Comparison of ENCODE assay signal across 11 mouse cellular contexts in the genomic region with DNA sequence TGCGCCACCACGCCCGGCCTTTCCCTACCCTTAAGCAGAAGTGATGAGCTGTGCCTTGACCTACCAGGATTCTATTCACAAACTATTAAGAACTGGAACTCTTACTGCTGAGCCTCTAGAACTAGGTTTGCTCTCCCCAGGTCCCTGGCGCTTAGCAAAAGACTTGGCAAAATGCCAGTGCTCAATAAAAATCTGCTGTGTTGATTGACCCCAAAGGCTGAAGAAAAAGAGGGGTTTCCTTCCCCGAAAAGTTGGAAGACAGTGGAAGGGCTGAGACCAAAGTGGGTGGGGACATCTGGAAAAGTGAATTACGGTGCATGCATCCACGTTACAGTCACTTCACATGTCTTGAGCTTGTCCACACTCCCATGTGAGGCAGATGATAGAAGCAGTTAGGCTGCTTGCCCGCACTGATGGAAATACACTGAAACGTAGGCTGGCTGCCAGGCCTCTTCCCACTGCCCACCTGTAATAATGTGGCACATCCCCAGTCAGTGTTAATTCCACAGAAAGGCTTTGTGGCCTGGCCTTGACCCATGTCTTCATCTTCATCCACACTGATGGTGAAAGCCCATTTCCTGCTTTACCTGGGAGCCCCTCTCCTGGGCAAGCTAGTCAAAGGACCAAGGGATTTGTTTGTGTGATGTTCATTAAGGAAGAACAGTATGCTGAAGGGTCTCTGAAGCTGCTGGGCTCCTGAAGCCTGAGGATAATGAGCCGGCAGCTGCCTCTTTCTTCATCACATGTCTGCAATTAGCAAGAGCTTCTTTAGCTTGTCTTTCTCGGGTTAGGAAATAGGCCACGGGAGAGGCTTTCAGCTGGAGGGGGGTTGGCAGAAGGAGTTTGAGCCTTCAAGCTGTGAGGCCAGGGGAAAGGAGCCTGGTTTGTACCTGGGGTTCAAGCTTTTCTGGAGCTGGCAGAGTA. TPM values are rescaled to one million over a fixed set of nuclear protein-coding genes. Genes with fewer than 3 reads are reported as not detected.
DNase-seq lines count a peak whose midpoint lies in the region; ATAC-seq lines count a peak whose summit lies in the region.
"Had no signal": no experiment of that assay in that cellular context is flagged by ENCODE, and none has a peak within 500 bp of the region (broad histone marks: within the 10 kb centered on the region; RNA-seq: fewer than 3 reads in every experiment).

No protein-coding gene starts in this region.

- DNase-seq in midbrain, embryonic 14.5 days = peak; percentile 17
- no peak for DNase-seq in forebrain, embryonic 10.5 days (ENCODE audit: extremely low spot score, low spot score)
- DNase-seq in left cerebral cortex, adult 11 months (ENCODE audit: low spot score) = peak; percentile 17
- DNase-seq in right cerebral cortex, postnatal 14 days = peak; percentile 57
- DNase-seq in spleen, postnatal 36 days (ENCODE audit: low spot score in 2 of 2) = no peak
- DNase-seq in thymus, postnatal 0 days (ENCODE audit: low spot score) = no peak
- DNase-seq: adrenal gland, postnatal 14 days had no signal

- no peak for ATAC-seq in midbrain, embryonic 14.5 days (ENCODE audit: low FRiP score, low TSS enrichment)
- ATAC-seq in midbrain, embryonic 16.5 days = no peak; the same call in 1 of the 2 replicates
- ATAC-seq in heart, embryonic 11.5 days (replicated peaks; ENCODE audit: insufficient number of reproducible peaks, low FRiP score, low TSS enrichment) = no peak

- no peak overlapping the region for H3K4me2 ChIP-seq in midbrain, embryonic 14.5 days (ENCODE audit: low read length)
- no peak overlapping the region for H3K4me2 ChIP-seq in midbrain, embryonic 16.5 days (ENCODE audit: low read length)
- H3K4me2 ChIP-seq in heart, embryonic 11.5 days = no peak overlapping the region
- H3K4me2 ChIP-seq: heart, embryonic 15.5 days; limb, embryonic 12.5 days had no signal

- no peaks in the 10 kb centered on the region for H3K36me3 ChIP-seq in midbrain, embryonic 14.5 days (ENCODE audit: control insufficient read depth, insufficient read depth, low read length)
- H3K36me3 ChIP-seq in midbrain, embryonic 16.5 days (ENCODE audit: control insufficient read depth, insufficient read depth, low read length) = no peaks in the 10 kb centered on the region
- H3K36me3 ChIP-seq in forebrain, embryonic 10.5 days (replicated peaks) = no peaks in the 10 kb centered on the region
- H3K36me3 ChIP-seq in heart, embryonic 11.5 days (ENCODE audit: control insufficient read depth, insufficient read depth, low read length) = no peaks in the 10 kb centered on the region
- H3K36me3 ChIP-seq: heart, embryonic 15.5 days; limb, embryonic 12.5 days had no signal

- H3K9ac ChIP-seq in midbrain, embryonic 14.5 days (replicated peaks; ENCODE audit: low read length) = no peak overlapping the region
- no peak overlapping the region for H3K9ac ChIP-seq in midbrain, embryonic 16.5 days (ENCODE audit: low read depth, low read length)
- H3K9ac ChIP-seq in heart, embryonic 11.5 days (ENCODE audit: low read depth, low read length) = no peak overlapping the region
- H3K9ac ChIP-seq: heart, embryonic 15.5 days; limb, embryonic 12.5 days had no signal

- H3K4me1 ChIP-seq in midbrain, embryonic 14.5 days (ENCODE audit: control insufficient read depth, insufficient read depth, low read length) = peaks cover 9% of the 10 kb centered on the region
- H3K4me1 ChIP-seq in midbrain, embryonic 16.5 days (ENCODE audit: control insufficient read depth, insufficient read depth, low read length) = peaks cover 12% of the 10 kb centered on the region
- peaks cover 39% of the 10 kb centered on the region for H3K4me1 ChIP-seq in forebrain, embryonic 10.5 days
- no peaks in the 10 kb centered on the region for H3K4me1 ChIP-seq in heart, embryonic 11.5 days (ENCODE audit: control insufficient read depth, insufficient read depth, low read length)

- H3K27me3 ChIP-seq in midbrain, embryonic 14.5 days (ENCODE audit: control insufficient read depth, insufficient read depth, low read length) = peaks cover 10% of the 10 kb centered on the region
- no peaks in the 10 kb centered on the region; the same call in 1 of the 2 replicates for H3K27me3 ChIP-seq in midbrain, embryonic 16.5 days (ENCODE audit: control insufficient read depth, insufficient read depth, low read depth, low read length)
- H3K27me3 ChIP-seq in forebrain, embryonic 10.5 days (ENCODE audit: poor library complexity, severe bottlenecking) = peaks cover 26% of the 10 kb centered on the region; the same call in 1 of the 2 replicates
- H3K27me3 ChIP-seq in heart, embryonic 11.5 days (ENCODE audit: control insufficient read depth, insufficient read depth, low read length) = no peaks in the 10 kb centered on the region
- H3K27me3 ChIP-seq: heart, embryonic 15.5 days; limb, embryonic 12.5 days had no signal

- H3K9me3 ChIP-seq in midbrain, embryonic 14.5 days (ENCODE audit: control insufficient read depth, low read length) = no peaks in the 10 kb centered on the region
- no peaks in the 10 kb centered on the region for H3K9me3 ChIP-seq in midbrain, embryonic 16.5 days (replicated peaks; ENCODE audit: control insufficient read depth, low read length, poor library complexity, severe bottlenecking)
- no peaks in the 10 kb centered on the region for H3K9me3 ChIP-seq in forebrain, embryonic 10.5 days
- no peaks in the 10 kb centered on the region for H3K9me3 ChIP-seq in heart, embryonic 11.5 days (replicated peaks; ENCODE audit: control insufficient read depth, low read length)
- H3K9me3 ChIP-seq: heart, embryonic 15.5 days; limb, embryonic 12.5 days had no signal

- 64% methylated on average over 12 of the region's 12 CpGs for WGBS in midbrain, embryonic 14.5 days
- 62% methylated on average over 12 of the region's 12 CpGs for WGBS in midbrain, embryonic 16.5 days
- 68% methylated on average over 12 of the region's 12 CpGs for WGBS in forebrain, embryonic 10.5 days
- WGBS in heart, embryonic 11.5 days (ENCODE audit: insufficient replicate concordance) = 67% methylated on average over 12 of the region's 12 CpGs

- no peak overlapping the region for H3K27ac ChIP-seq in midbrain, embryonic 14.5 days (replicated peaks; ENCODE audit: low read depth, low read length)
- H3K27ac ChIP-seq in midbrain, embryonic 16.5 days (ENCODE audit: low read length) = no peak overlapping the region
- peak overlapping the region; percentile 41; the same call in 1 of the 2 replicates for H3K27ac ChIP-seq in forebrain, embryonic 10.5 days
- no peak overlapping the region for H3K27ac ChIP-seq in heart, embryonic 11.5 days (ENCODE audit: low read depth, low read length)
- H3K27ac ChIP-seq: heart, embryonic 15.5 days; limb, embryonic 12.5 days had no signal

- H3K4me3 ChIP-seq in midbrain, embryonic 14.5 days (replicated peaks; ENCODE audit: low read depth, low read length) = no peak overlapping the region
- H3K4me3 ChIP-seq in midbrain, embryonic 16.5 days (ENCODE audit: low read depth, low read length) = no peak overlapping the region
- no peak overlapping the region for H3K4me3 ChIP-seq in forebrain, embryonic 10.5 days
- no peak overlapping the region for H3K4me3 ChIP-seq in heart, embryonic 11.5 days (ENCODE audit: low read depth, low read length)
- H3K4me3 ChIP-seq: heart, embryonic 15.5 days; limb, embryonic 12.5 days had no signal

RNA-seq across cellular contexts. Expression of a gene that starts 59.2 kb away (rescaled TPM):
- polyA plus RNA-seq in midbrain, embryonic 14.5 days (2014; fragmentation: Nextera tagmentation; extraction: Ambion mirVana) = 110 and 140 TPM in 2 replicates
- polyA plus RNA-seq in midbrain, embryonic 16.5 days (2015; fragmentation: Nextera tagmentation; extraction: Ambion mirVana) = 155 and 204 TPM in 2 replicates
- polyA plus RNA-seq in forebrain, embryonic 10.5 days (2016; fragmentation: Nextera tagmentation; extraction: Ambion mirVana) = 17.8 and 19.6 TPM in 2 replicates
- polyA plus RNA-seq in thymus, postnatal 0 days (2015; fragmentation: Nextera tagmentation; extraction: Ambion mirVana) = 2.6 and 4.0 TPM in 2 replicates
- 11.1 and 13.3 TPM in 2 replicates for polyA plus RNA-seq in heart, embryonic 11.5 days (2014; fragmentation: Nextera tagmentation; extraction: Ambion mirVana)

Comparison
In these comparisons a context has a peak if more than half of its experiments do, and no peak if none do; other contexts are left out.
1. DNase-seq: peak in midbrain, embryonic 14.5 days (single experiment), left cerebral cortex, adult 11 months (single experiment) and right cerebral cortex, postnatal 14 days (single experiment); none in forebrain, embryonic 10.5 days (single experiment), spleen, postnatal 36 days (0 of 2) and thymus, postnatal 0 days (single experiment).